Mouse (Mus musculus) ES-E14 (cell line): ENCODE measurements around the gene Rnf185. TPM values are rescaled to one million over a fixed set of nuclear protein-coding genes. Genes with fewer than 3 reads are reported as not detected.

Experiments
- DNase-seq: peaks from one replicate; pipeline ENCODE4 v3.0.0-alpha.2; 2013; ENCODE audit warnings: low read depth, low spot score
- H3K27ac ChIP-seq: 2 replicates; pipeline ENCODE4 v1.5.1; 2012; ENCODE audit warnings: low read depth, mild to moderate bottlenecking, low read length, moderate library complexity, mixed read lengths; ENCODE audit not compliant: poor library complexity, insufficient read depth, severe bottlenecking
- H3K36me3 ChIP-seq: 2 replicates; pipeline ENCODE4 v1.6.1; 2012; ENCODE audit warnings: mild to moderate bottlenecking, low read length, moderate library complexity, mixed read lengths; ENCODE audit not compliant: control insufficient read depth, poor library complexity, insufficient read depth, severe bottlenecking
- H3K4me1 ChIP-seq, 2 experiments: fragments of 150-350 bp in 1 of 2; sonication (generic) in 1 of 2; 2 replicates each; pipeline ENCODE4 v1.6.1; 2012; ENCODE audit warnings: low read length in 2 of 2, mild to moderate bottlenecking in 1 of 2, mixed read lengths in 1 of 2; ENCODE audit not compliant: control insufficient read depth in 2 of 2, insufficient read depth in 2 of 2, poor library complexity in 1 of 2
- H3K4me3 ChIP-seq, 2 experiments: fragments of 150-350 bp in 1 of 2; sonication (generic) in 1 of 2; 2 replicates each; pipeline ENCODE4 v1.5.1; 2012; ENCODE audit warnings: low read length in 2 of 2, low read depth in 1 of 2, mild to moderate bottlenecking in 1 of 2, mixed read lengths in 1 of 2; ENCODE audit not compliant: insufficient read depth in 1 of 2, poor library complexity in 1 of 2, severe bottlenecking in 1 of 2
- H3K9ac ChIP-seq: 2 replicates; pipeline ENCODE4 v1.6.1; 2012; ENCODE audit warnings: low read depth, mild to moderate bottlenecking, low read length, mixed read lengths; ENCODE audit not compliant: poor library complexity, insufficient read depth, severe bottlenecking
- H3K9me3 ChIP-seq: fragments of 150-350 bp; sonication (generic); 2 replicates; pipeline ENCODE4 v1.6.1; 2012; ENCODE audit warnings: low read depth, mild to moderate bottlenecking, low read length; ENCODE audit not compliant: control insufficient read depth, insufficient read depth
- CHD2 ChIP-seq: IDR thresholded peaks from 2 replicates; pipeline ENCODE4 v1.6.1; 2014; ENCODE audit warnings: mild to moderate bottlenecking, low read depth, low read length, inconsistent platforms
- HCFC1 ChIP-seq: IDR thresholded peaks from 2 replicates; pipeline ENCODE4 v1.6.1; 2012; ENCODE audit warnings: low read length, inconsistent platforms, borderline replicate concordance; ENCODE audit not compliant: insufficient read depth
- MAFK ChIP-seq: IDR thresholded peaks from 2 replicates; pipeline ENCODE4 v1.6.1; 2014; ENCODE audit warnings: mild to moderate bottlenecking, low read depth, low read length, inconsistent platforms; ENCODE audit not compliant: insufficient read depth
- ZC3H11A ChIP-seq: IDR thresholded peaks from 2 replicates; pipeline ENCODE4 v1.6.1; 2012; ENCODE audit warnings: low read depth, mild to moderate bottlenecking, inconsistent platforms, low read length, borderline replicate concordance
- ZNF384 ChIP-seq: IDR thresholded peaks from 2 replicates; pipeline ENCODE4 v1.6.1; 2012; ENCODE audit warnings: low read depth, low read length, inconsistent platforms
- in situ Hi-C, 2 experiments: fragments of 600-800 bp; cut with MboI; formaldehyde crosslinking; loops; one replicate each; pipeline ENCODE4 v1.15.1; 2025; ENCODE audit warnings: low sequenced_read_pairs in 2 of 2, inconsistent platforms in 1 of 2; ENCODE audit not compliant: unreplicated experiment in 2 of 2
- total RNA-seq: library from RNA; depleted of rRNA; stranded (reverse); fragments of 300-350 nt; gene quantifications from 2 replicates; pipeline ENCODE4 v1.2.3, GENCODE M21; 2012; rRNA removed

The Rnf185 gene
- 9.3 and 15.5 TPM in 2 replicates for total RNA-seq

- Histone ChIP-seq H3K9me3 (no peaks in the 10 kb centered on the region), H3K36me3 (no peaks in the 10 kb centered on the region), H3K4me3 (peak within 1 kb of the TSS; percentile 74 to 81), H3K4me1 (peaks cover 0 to 5% of the 10 kb centered on the region in 2 experiments; a peak in 2 of 4 replicates), H3K27ac (peak within 1 kb of the TSS; percentile 50), H3K9ac (peak within 1 kb of the TSS; percentile 80)
- peak; percentile 94 for DNase-seq
- in situ Hi-C loops = no loop called here
- TF ChIP-seq HCFC1 (peak; percentile 79; the same call in 1 of the 2 replicates), ZNF384 (no peak)
Measured at GRCm38 (mm10) chr11:3452167-3452639, at the start of gene Rnf185. Gene Rnf185, minus strand, starts transcription at chr11:3452363.

- Histone ChIP-seq H3K9ac (no peak overlapping the region), H3K36me3 (no peaks in the 10 kb centered on the region), H3K4me1 (peaks cover 0 to 9% of the 10 kb centered on the region in 2 experiments; a peak in 1 of 4 replicates), H3K9me3 (no peaks in the 10 kb centered on the region), H3K4me3 (no peak overlapping the region), H3K27ac (no peak overlapping the region)
- DNase-seq = no peak
- in situ Hi-C loops = no loop called here
- TF ChIP-seq CHD2 (no peak), MAFK (peak; percentile 82), ZC3H11A (no peak), HCFC1 (no peak), ZNF384 (peak; percentile 82; the same call in 1 of the 2 replicates)
Measured at GRCm38 (mm10) chr11:3497296-3497695, 45.1 kb upstream of the Rnf185 start.

GRCm38 (mm10) chr11:3496756-3497155, 44.6 kb upstream of the Rnf185 start:
- no peak for DNase-seq
- Histone ChIP-seq H3K36me3 (no peaks in the 10 kb centered on the region), H3K9me3 (no peaks in the 10 kb centered on the region), H3K27ac (no peak overlapping the region), H3K4me3 (no peak overlapping the region), H3K4me1 (peaks cover 0 to 9% of the 10 kb centered on the region in 2 experiments; a peak in 1 of 4 replicates), H3K9ac (no peak overlapping the region)
- in situ Hi-C loops = no loop called here
- TF ChIP-seq HCFC1 (no peak), ZC3H11A (no peak), MAFK (no peak), ZNF384 (no peak), CHD2 (no peak)

DNA sequence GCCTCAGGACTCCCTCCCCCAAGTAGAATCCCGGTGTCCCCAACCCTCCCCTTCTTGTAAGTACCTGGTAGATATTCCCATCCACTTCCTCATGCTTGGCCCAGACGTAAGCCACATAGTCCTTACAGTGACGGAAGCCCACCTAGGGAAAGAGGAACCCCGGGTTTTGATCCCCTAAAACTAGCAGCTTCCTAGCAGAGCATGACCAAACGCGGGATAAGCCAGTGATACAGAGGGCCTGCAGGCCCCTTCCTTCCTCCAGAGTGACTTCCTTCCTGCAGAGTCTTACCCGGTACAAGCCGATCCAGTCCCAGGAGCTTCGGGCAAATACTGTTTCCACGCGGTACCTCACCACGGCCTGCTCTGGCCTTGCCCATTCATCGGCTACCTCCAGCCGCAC, 43.3 kb upstream of the Rnf185 start:
- no peak overlapping the region for H3K4me3 ChIP-seq

DNA sequence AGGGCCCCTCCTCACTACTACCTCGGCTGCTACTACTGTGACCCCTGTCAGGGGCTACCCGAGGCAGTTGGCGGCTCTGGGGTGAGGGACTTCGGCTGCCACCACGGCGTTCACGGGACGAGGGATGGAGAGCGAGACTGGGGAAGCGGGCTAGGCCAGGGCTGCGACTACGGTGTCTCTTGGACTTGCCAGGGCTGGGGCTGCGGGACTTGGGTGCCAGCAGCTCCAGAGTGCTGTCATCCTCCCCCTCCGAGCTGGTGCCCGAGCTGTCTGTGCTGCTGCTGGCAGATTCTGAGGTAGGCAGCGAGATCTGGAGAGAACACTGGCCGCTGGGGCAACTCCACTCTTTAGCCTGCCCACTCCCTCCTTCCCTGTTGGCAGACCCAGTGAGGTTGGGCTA, 42.7 kb upstream of the Rnf185 start:
- no peak for TF ChIP-seq CHD2
- TF ChIP-seq ZC3H11A = no peak
- no peak for TF ChIP-seq HCFC1
- no peak for TF ChIP-seq MAFK
- TF ChIP-seq ZNF384 = no peak
- H3K4me1 ChIP-seq = peaks cover 0 to 6% of the 10 kb centered on the region in 2 experiments; a peak in 1 of 4 replicates
- H3K9ac ChIP-seq = peak overlapping the region; percentile 21; the same call in 1 of the 2 replicates
- in situ Hi-C loops = no loop called here
- H3K36me3 ChIP-seq = no peaks in the 10 kb centered on the region
- DNase-seq = no peak
- H3K4me3 ChIP-seq = peak overlapping the region; percentile 15 to 31; a peak in 2 of 4 replicates
- no peak overlapping the region for H3K27ac ChIP-seq
- H3K9me3 ChIP-seq = no peaks in the 10 kb centered on the region

More for the DNA sequence above, 43.3 kb upstream of the Rnf185 start:
- Histone ChIP-seq H3K36me3 (no peaks in the 10 kb centered on the region), H3K9ac (no peak overlapping the region), H3K4me1 (peaks cover 0 to 6% of the 10 kb centered on the region in 2 experiments; a peak in 1 of 4 replicates), H3K27ac (no peak overlapping the region; the same call in 1 of the 2 replicates), H3K9me3 (no peaks in the 10 kb centered on the region)
- in situ Hi-C loops = no loop called here
- TF ChIP-seq HCFC1 (no peak), ZC3H11A (no peak), ZNF384 (no peak), CHD2 (no peak), MAFK (no peak)
- no peak for DNase-seq
